Mouse (Mus musculus) lung, postnatal 0 days (tissue): ENCODE results near the gene Iba57.

Experiments
- CTCF ChIP-seq: IDR thresholded peaks from 2 replicates; pipeline ENCODE4 v1.5.1; 2016; ENCODE audit warnings: antibody characterized with exemption, mild to moderate bottlenecking
- EP300 ChIP-seq: IDR thresholded peaks from 2 replicates; pipeline ENCODE4 v1.6.1; 2016; ENCODE audit warnings: antibody characterized with exemption, mild to moderate bottlenecking, control low read depth

GRCm38 (mm10) chr11:59159558-59159957 lies 4.0 kb downstream of the Iba57 start:
- TF ChIP-seq CTCF (no peak), EP300 (no peak)
